Mouse (Mus musculus): ENCODE results near the gene Numa1. TPM values are rescaled to one million over a fixed set of nuclear protein-coding genes. Genes with fewer than 3 reads are reported as not detected.

The Numa1 gene
- polyA plus RNA-seq, 1 experiment from 2014 or later, result 50.8 TPM

- Histone ChIP-seq H3K27ac (no peak overlapping the region), H3K9ac (no peak overlapping the region), H3K9me3 (ENCODE audit: control insufficient read depth, low read length) (no peaks in the 10 kb centered on the region), H3K4me2 (replicated peaks) (no peak overlapping the region), H3K4me3 (replicated peaks; ENCODE audit: low read length) (no peak overlapping the region), H3K4me1 (replicated peaks; ENCODE audit: control insufficient read depth, insufficient read depth, low read length) (no peaks in the 10 kb centered on the region), H3K36me3 (replicated peaks; ENCODE audit: control insufficient read depth, insufficient read depth) (peaks cover 100% of the 10 kb centered on the region), H3K27me3 (ENCODE audit: control insufficient read depth, insufficient read depth, low read length) (no peaks in the 10 kb centered on the region)
- no peak for DNase-seq (ENCODE audit: low spot score)
- 93% methylated on average over 3 of the region's 3 CpGs for WGBS
- no peak for ATAC-seq (ENCODE audit: low FRiP score)
Observed at GRCm38 (mm10) chr7:101994241-101994640, 60.3 kb downstream of the Numa1 start.

GRCm38 (mm10) chr7:101998194-101998927, 64.5 kb downstream of the Numa1 start:
- ATAC-seq (ENCODE audit: low FRiP score) (peak; percentile 41; the same call in 1 of the 2 replicates), DNase-seq (ENCODE audit: low spot score) (peak; percentile 76)
- Histone ChIP-seq H3K9me3 (ENCODE audit: control insufficient read depth, low read length) (no peaks in the 10 kb centered on the region), H3K4me2 (replicated peaks) (no peak overlapping the region), H3K27me3 (ENCODE audit: control insufficient read depth, insufficient read depth, low read length) (no peaks in the 10 kb centered on the region), H3K36me3 (replicated peaks; ENCODE audit: control insufficient read depth, insufficient read depth) (peaks cover 100% of the 10 kb centered on the region), H3K27ac (no peak overlapping the region), H3K4me1 (replicated peaks; ENCODE audit: control insufficient read depth, insufficient read depth, low read length) (no peaks in the 10 kb centered on the region), H3K4me3 (replicated peaks; ENCODE audit: low read length) (no peak overlapping the region), H3K9ac (no peak overlapping the region)
- WGBS, result 68% methylated on average over 14 of the region's 14 CpGs

- DNase-seq (ENCODE audit: low spot score), result no peak
- Histone ChIP-seq H3K4me1 (replicated peaks; ENCODE audit: control insufficient read depth, insufficient read depth, low read length) (no peaks in the 10 kb centered on the region), H3K9ac (no peak overlapping the region), H3K4me3 (replicated peaks; ENCODE audit: low read length) (no peak overlapping the region), H3K27me3 (ENCODE audit: control insufficient read depth, insufficient read depth, low read length) (no peaks in the 10 kb centered on the region), H3K27ac (no peak overlapping the region), H3K36me3 (replicated peaks; ENCODE audit: control insufficient read depth, insufficient read depth) (peaks cover 95% of the 10 kb centered on the region), H3K9me3 (ENCODE audit: control insufficient read depth, low read length) (no peaks in the 10 kb centered on the region), H3K4me2 (replicated peaks) (no peak overlapping the region)
- ATAC-seq (ENCODE audit: low FRiP score), result no peak
- WGBS, result 92% methylated on average over 15 of the region's 15 CpGs
Observed at GRCm38 (mm10) chr7:101999461-102000151, 65.7 kb downstream of the Numa1 start.

- WGBS, result 83% methylated on average over 8 of the region's 8 CpGs
- H3K27ac ChIP-seq, result no peak overlapping the region
- no peak for ATAC-seq (ENCODE audit: low FRiP score)
Observed at GRCm38 (mm10) chr7:102000296-102000695, 66.4 kb downstream of the Numa1 start.

GRCm38 (mm10) chr7:102000921-102001630, 67.2 kb downstream of the Numa1 start:
- H3K9me3 ChIP-seq (ENCODE audit: control insufficient read depth, low read length), result no peaks in the 10 kb centered on the region
- H3K9ac ChIP-seq, result no peak overlapping the region
- no peak overlapping the region for H3K4me3 ChIP-seq (replicated peaks; ENCODE audit: low read length)
- H3K4me1 ChIP-seq (replicated peaks; ENCODE audit: control insufficient read depth, insufficient read depth, low read length), result no peaks in the 10 kb centered on the region
- no peak for DNase-seq (ENCODE audit: low spot score)
- H3K4me2 ChIP-seq (replicated peaks), result no peak overlapping the region
- no peak overlapping the region for H3K27ac ChIP-seq
- no peaks in the 10 kb centered on the region for H3K27me3 ChIP-seq (ENCODE audit: control insufficient read depth, insufficient read depth, low read length)
- peaks cover 95% of the 10 kb centered on the region for H3K36me3 ChIP-seq (replicated peaks; ENCODE audit: control insufficient read depth, insufficient read depth)
- 88% methylated on average over 26 of the region's 26 CpGs for WGBS
- no peak for ATAC-seq (ENCODE audit: low FRiP score)

More at GRCm38 (mm10) chr7:102000296-102000695, 66.4 kb downstream of the Numa1 start:
- Histone ChIP-seq H3K27me3 (ENCODE audit: control insufficient read depth, insufficient read depth, low read length) (no peaks in the 10 kb centered on the region), H3K4me1 (replicated peaks; ENCODE audit: control insufficient read depth, insufficient read depth, low read length) (no peaks in the 10 kb centered on the region), H3K9ac (no peak overlapping the region), H3K4me2 (replicated peaks) (no peak overlapping the region), H3K36me3 (replicated peaks; ENCODE audit: control insufficient read depth, insufficient read depth) (peaks cover 95% of the 10 kb centered on the region), H3K9me3 (ENCODE audit: control insufficient read depth, low read length) (no peaks in the 10 kb centered on the region), H3K4me3 (replicated peaks; ENCODE audit: low read length) (no peak overlapping the region)
- DNase-seq (ENCODE audit: low spot score), result no peak

- ATAC-seq (ENCODE audit: low FRiP score) (no peak), DNase-seq (ENCODE audit: low spot score) (no peak)
- H3K9ac ChIP-seq, result no peak overlapping the region
- 83% methylated on average over 1 of the region's 1 CpGs for WGBS
- no peak overlapping the region for H3K4me3 ChIP-seq (replicated peaks; ENCODE audit: low read length)
- no peaks in the 10 kb centered on the region for H3K9me3 ChIP-seq (ENCODE audit: control insufficient read depth, low read length)
- no peaks in the 10 kb centered on the region for H3K4me1 ChIP-seq (replicated peaks; ENCODE audit: control insufficient read depth, insufficient read depth, low read length)
- H3K27me3 ChIP-seq (ENCODE audit: control insufficient read depth, insufficient read depth, low read length), result no peaks in the 10 kb centered on the region
- H3K27ac ChIP-seq, result no peak overlapping the region
- H3K36me3 ChIP-seq (replicated peaks; ENCODE audit: control insufficient read depth, insufficient read depth), result peaks cover 90% of the 10 kb centered on the region
- no peak overlapping the region for H3K4me2 ChIP-seq (replicated peaks)
Observed at GRCm38 (mm10) chr7:102006520-102006919, 72.6 kb downstream of the Numa1 start.

- Histone ChIP-seq H3K36me3 (replicated peaks; ENCODE audit: control insufficient read depth, insufficient read depth) (peaks cover 96% of the 10 kb centered on the region), H3K4me1 (replicated peaks; ENCODE audit: control insufficient read depth, insufficient read depth, low read length) (no peaks in the 10 kb centered on the region), H3K27me3 (ENCODE audit: control insufficient read depth, insufficient read depth, low read length) (no peaks in the 10 kb centered on the region), H3K4me3 (replicated peaks; ENCODE audit: low read length) (no peak overlapping the region), H3K9me3 (ENCODE audit: control insufficient read depth, low read length) (no peaks in the 10 kb centered on the region), H3K27ac (no peak overlapping the region), H3K4me2 (replicated peaks) (no peak overlapping the region), H3K9ac (no peak overlapping the region)
- 95% methylated on average over 9 of the region's 9 CpGs for WGBS
- no peak for DNase-seq (ENCODE audit: low spot score)
- no peak for ATAC-seq (ENCODE audit: low FRiP score)
Observed at GRCm38 (mm10) chr7:102011855-102012254, 77.9 kb downstream of the Numa1 start.

GRCm38 (mm10) chr7:102013416-102013815, 79.5 kb downstream of the Numa1 start:
- Histone ChIP-seq H3K4me2 (replicated peaks) (no peak overlapping the region), H3K36me3 (replicated peaks; ENCODE audit: control insufficient read depth, insufficient read depth) (peaks cover 100% of the 10 kb centered on the region), H3K27ac (no peak overlapping the region), H3K9ac (no peak overlapping the region), H3K4me3 (replicated peaks; ENCODE audit: low read length) (no peak overlapping the region), H3K4me1 (replicated peaks; ENCODE audit: control insufficient read depth, insufficient read depth, low read length) (no peaks in the 10 kb centered on the region), H3K9me3 (ENCODE audit: control insufficient read depth, low read length) (no peaks in the 10 kb centered on the region), H3K27me3 (ENCODE audit: control insufficient read depth, insufficient read depth, low read length) (no peaks in the 10 kb centered on the region)
- DNase-seq (ENCODE audit: low spot score) (no peak), ATAC-seq (ENCODE audit: low FRiP score) (no peak)
- WGBS, result 85% methylated on average over 8 of the region's 8 CpGs

- no peak overlapping the region for H3K9ac ChIP-seq
- no peaks in the 10 kb centered on the region for H3K4me1 ChIP-seq (replicated peaks; ENCODE audit: control insufficient read depth, insufficient read depth, low read length)
- H3K4me2 ChIP-seq (replicated peaks), result no peak overlapping the region
- WGBS, result 87% methylated on average over 2 of the region's 2 CpGs
- peaks cover 100% of the 10 kb centered on the region for H3K36me3 ChIP-seq (replicated peaks; ENCODE audit: control insufficient read depth, insufficient read depth)
- H3K4me3 ChIP-seq (replicated peaks; ENCODE audit: low read length), result no peak overlapping the region
- no peak for DNase-seq (ENCODE audit: low spot score)
- ATAC-seq (ENCODE audit: low FRiP score), result no peak
- no peaks in the 10 kb centered on the region for H3K9me3 ChIP-seq (ENCODE audit: control insufficient read depth, low read length)
- no peaks in the 10 kb centered on the region for H3K27me3 ChIP-seq (ENCODE audit: control insufficient read depth, insufficient read depth, low read length)
- H3K27ac ChIP-seq, result no peak overlapping the region
Observed at GRCm38 (mm10) chr7:102014995-102015394, 81.1 kb downstream of the Numa1 start.

Data from hindbrain, embryonic 14.5 days (tissue).